Comparison of ENCODE assay signal across 16 mouse cellular contexts in genomic region chr5:85671121-85671520, GRCm38 (mm10).
"Had no signal": no experiment of that assay in that cellular context is flagged by ENCODE, and none has a peak within 500 bp of the region (broad histone marks: within the 10 kb centered on the region; RNA-seq: fewer than 3 reads in every experiment).

No protein-coding gene starts in this region.

- ATAC-seq: hindbrain, embryonic 16.5 days; inflammation-experienced regulatory T-cells, adult 6 months; intestine, embryonic 15.5 days; intestine, postnatal 0 days had no signal

- DNase-seq: gastrocnemius, adult 2 months; gastrocnemius, postnatal 10 days; gastrocnemius, postnatal 25 days; heart, adult 18-20 months; heart, postnatal 10 days; heart, postnatal 4 days; kidney, adult 18-20 months; kidney, adult 8-10 months; kidney, postnatal 10 days; kidney, postnatal 25 days; kidney, postnatal 4 days; liver had no signal
